In the genomic region with DNA sequence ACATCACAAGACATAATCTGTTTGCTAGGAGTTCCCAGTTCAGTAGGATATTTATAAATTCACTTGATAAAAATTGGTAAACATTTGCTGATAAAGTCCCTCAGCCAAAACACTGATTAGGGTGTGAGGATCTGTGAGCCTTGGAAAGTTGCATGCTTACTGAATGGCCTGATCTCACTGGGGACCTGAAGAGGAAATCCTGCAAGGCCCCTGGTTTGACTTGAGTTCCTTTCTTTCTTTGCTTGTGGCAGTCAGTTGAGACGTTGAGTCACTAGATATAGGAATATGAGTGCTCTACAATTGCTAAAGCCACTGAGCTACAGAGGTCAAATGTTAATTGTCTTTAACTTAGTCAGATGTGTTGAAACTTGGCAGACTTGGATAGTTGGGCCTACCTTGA, we compare ENCODE assay signal across 10 mouse cellular contexts. TPM values are rescaled to one million over a fixed set of nuclear protein-coding genes. Genes with fewer than 3 reads are reported as not detected.
DNase-seq lines count a peak whose midpoint lies in the region; TF ChIP-seq lines count a peak whose summit lies in the region.
"Had no signal": no experiment of that assay in that cellular context is flagged by ENCODE, and none has a peak within 500 bp of the region (broad histone marks: within the 10 kb centered on the region; RNA-seq: fewer than 3 reads in every experiment).

No protein-coding gene starts in this region.

- TF ChIP-seq CTCF in heart, adult 2 months (IDR thresholded peaks at IDR 0.05) = no peak

- WGBS in heart, adult 2 months = 0% methylated on average over 1 of the region's 1 CpGs
- WGBS in heart, embryonic 10.5 days = 24% methylated on average over 1 of the region's 1 CpGs
- WGBS in macrophage (ENCODE audit: missing documents) = 0% methylated on average over 1 of the region's 1 CpGs

- H3K36me3 ChIP-seq in heart, adult 2 months (ENCODE audit: control insufficient read depth, insufficient read depth, low read length) = peaks cover 28% of the 10 kb centered on the region
- H3K36me3 ChIP-seq in heart, embryonic 10.5 days = peaks cover 5% of the 10 kb centered on the region; the same call in 1 of the 2 replicates
- H3K36me3 ChIP-seq in macrophage (ENCODE audit: inconsistent target) = no peaks in the 10 kb centered on the region

- H3K4me1 ChIP-seq in heart, adult 2 months (ENCODE audit: control insufficient read depth, insufficient read depth, low read length) = peaks cover 9% of the 10 kb centered on the region
- H3K4me1 ChIP-seq in heart, embryonic 10.5 days = peaks cover 25% of the 10 kb centered on the region; the same call in 1 of the 2 replicates

- no peak for TF ChIP-seq POLR2A in heart, adult 2 months (IDR thresholded peaks at IDR 0.05; ENCODE audit: insufficient read depth, low read depth, low read length)

- no peaks in the 10 kb centered on the region for H3K9me3 ChIP-seq in heart, embryonic 10.5 days

- H3K27me3 ChIP-seq in heart, adult 2 months (ENCODE audit: control insufficient read depth, insufficient read depth, low read length) = no peaks in the 10 kb centered on the region
- no peaks in the 10 kb centered on the region for H3K27me3 ChIP-seq in heart, embryonic 10.5 days (ENCODE audit: insufficient read depth, poor library complexity, severe bottlenecking)

- DNase-seq in heart, adult 2 months = peak; percentile 18 to 20
- DNase-seq in heart, postnatal 25 days (ENCODE audit: low spot score) = no peak
- peak; percentile 27 for DNase-seq in lung, postnatal 36 days
- DNase-seq in lung, postnatal 25 days (ENCODE audit: low spot score) = no peak
- DNase-seq in heart, embryonic 10.5 days (ENCODE audit: low spot score) = no peak
- no peak for DNase-seq in spleen, postnatal 14 days (ENCODE audit: low spot score in 2 of 2)
- no peak for DNase-seq in frontal cortex, postnatal 25 days (ENCODE audit: low spot score in 2 of 2)
- DNase-seq: cerebellum, adult 18-20 months; kidney, postnatal 25 days had no signal

- peak overlapping the region; percentile 98 for H3K27ac ChIP-seq in heart, adult 2 months
- no peak overlapping the region for H3K27ac ChIP-seq in heart, embryonic 10.5 days
- peak overlapping the region; percentile 81 for H3K27ac ChIP-seq in macrophage

- H3K79me2 ChIP-seq in heart, adult 2 months (replicated peaks; ENCODE audit: control insufficient read depth, insufficient read depth, low read length) = peaks cover 4% of the 10 kb centered on the region; the same call in 1 of the 2 replicates
- peaks cover 68% of the 10 kb centered on the region for H3K79me2 ChIP-seq in macrophage (ENCODE audit: inconsistent target)

- no peak overlapping the region; the same call in 1 of the 2 replicates for H3K9ac ChIP-seq in heart, adult 2 months (ENCODE audit: low read depth, low read length)

- peak overlapping the region; percentile 8; the same call in 1 of the 2 replicates for H3K4me3 ChIP-seq in heart, adult 2 months
- peak overlapping the region; percentile 76; the same call in 1 of the 2 replicates for H3K4me3 ChIP-seq in heart, embryonic 10.5 days
- peak overlapping the region; percentile 88 for H3K4me3 ChIP-seq in macrophage (ENCODE audit: inconsistent target)

- TF ChIP-seq EP300 in heart, adult 2 months (IDR thresholded peaks at IDR 0.05; ENCODE audit: insufficient read depth, low read depth, low read length) = no peak

- intact Hi-C loops in heart, adult 2 months (cut with DNase I) = loop anchor here (2.0 kb wide), 1 partner anchor 61 kb away; no protein-coding TSS in a partner anchor
- intact Hi-C loops in heart, postnatal 25 days (cut with DNase I) = no loop called here

RNA-seq across cellular contexts. Expression of a gene that starts 1.8 kb away (rescaled TPM):
- total RNA-seq in heart, adult 2 months (2021) = 10 to 100 TPM; 72.4 to 84.9 TPM
- 38.3 and 51.6 TPM in 2 replicates for polyA plus RNA-seq in heart, adult 2 months (2012; rRNA removed)
- total RNA-seq in heart, postnatal 25 days (2021) = 10 to 100 TPM; 73.5 to 75.5 TPM
- polyA plus RNA-seq in heart, embryonic 10.5 days (2016; fragmentation: Nextera tagmentation; extraction: Ambion mirVana) = 101 and 104 TPM in 2 replicates
- 10 to 100 TPM in 20 of 26 experiments, 1 to 10 TPM in 6; 4.2 to 71.2 (median 34.7) TPM for total RNA-seq in macrophage (2018; cell fraction: chromatin; rRNA removed)
- total RNA-seq in macrophage (2018; cell fraction: cytosol; rRNA removed) = 100 to 1,000 TPM; 118 to 323 (median 211) TPM
- total RNA-seq in macrophage (2018; cell fraction: nucleus; rRNA removed) = 100 to 1,000 TPM in 6 of 26 experiments, 10 to 100 TPM in 20; 22.3 to 134 (median 71.1) TPM
- polyA plus RNA-seq in macrophage (2018) = 195 to 303 TPM (median 234 TPM) in 3 replicates

RNA-seq across cellular contexts. Expression of a gene that starts 8.8 kb away (rescaled TPM):
- 1 to 10 TPM; 2.2 to 2.7 TPM for total RNA-seq in heart, adult 2 months (2021)
- 3.9 and 4.0 TPM in 2 replicates for polyA plus RNA-seq in heart, adult 2 months (2012; rRNA removed)
- total RNA-seq in heart, postnatal 25 days (2021) = 1 to 10 TPM; 2.4 to 2.7 TPM
- polyA plus RNA-seq in heart, embryonic 10.5 days (2016; fragmentation: Nextera tagmentation; extraction: Ambion mirVana) = 63.3 and 97.6 TPM in 2 replicates
- total RNA-seq in macrophage (2018; cell fraction: chromatin; rRNA removed) = 10 to 100 TPM in 13 of 26 experiments, 1 to 10 TPM in 10, under 1 TPM in 1, not detected in 2; 0.58 to 29.1 (median 10.7) TPM
- 10 to 100 TPM in 19 of 26 experiments, 1 to 10 TPM in 7; 6.2 to 19.1 (median 11.3) TPM for total RNA-seq in macrophage (2018; cell fraction: cytosol; rRNA removed)
- total RNA-seq in macrophage (2018; cell fraction: nucleus; rRNA removed) = 10 to 100 TPM in 11 of 26 experiments, 1 to 10 TPM in 15; 1.4 to 32.4 (median 9.0) TPM
- polyA plus RNA-seq in macrophage (2018) = 6.3 to 20.4 TPM (median 15.6 TPM) in 3 replicates

RNA-seq across cellular contexts. Expression of a gene that starts 48.4 kb away (rescaled TPM):
- total RNA-seq in heart, adult 2 months (2021) = 10 to 100 TPM; 14.6 to 15.9 TPM
- polyA plus RNA-seq in heart, adult 2 months (2012; rRNA removed) = 20.8 and 22.8 TPM in 2 replicates
- total RNA-seq in heart, postnatal 25 days (2021) = 10 to 100 TPM; 12.6 to 16.1 TPM
- 22.7 and 23.9 TPM in 2 replicates for polyA plus RNA-seq in heart, embryonic 10.5 days (2016; fragmentation: Nextera tagmentation; extraction: Ambion mirVana)
- total RNA-seq in macrophage (2018; cell fraction: chromatin; rRNA removed) = 1,000 to 10,000 TPM in 1 of 26 experiments, 100 to 1,000 TPM in 25; 236 to 1,071 (median 603) TPM
- total RNA-seq in macrophage (2018; cell fraction: cytosol; rRNA removed) = 100 to 1,000 TPM in 3 of 26 experiments, 10 to 100 TPM in 23; 52.7 to 124 (median 75.9) TPM
- total RNA-seq in macrophage (2018; cell fraction: nucleus; rRNA removed) = 100 to 1,000 TPM; 163 to 452 (median 320) TPM
- polyA plus RNA-seq in macrophage (2018) = 53.4 to 137 TPM (median 97.8 TPM) in 3 replicates

Comparison
In these comparisons a context has a peak if more than half of its experiments do, and no peak if none do; other contexts are left out.
1. DNase-seq: peak in heart, adult 2 months (2 of 2) and lung, postnatal 36 days (single experiment); none in heart, postnatal 25 days (single experiment), lung, postnatal 25 days (single experiment), heart, embryonic 10.5 days (single experiment), spleen, postnatal 14 days (0 of 2) and frontal cortex, postnatal 25 days (0 of 2).
2. H3K4me3 ChIP-seq: peak in every context shown above with its lines; median percentile 88 in macrophage; 76 in heart, embryonic 10.5 days; 8 in heart, adult 2 months.